Mouse (Mus musculus): Measurements from ENCODE around the gene Patz1.

- TF ChIP-seq CTCF (IDR thresholded peaks at IDR 0.05; ENCODE audit: control insufficient read depth, insufficient read depth, insufficient read length) (no peak), FOSL1 (IDR thresholded peaks at IDR 0.05; ENCODE audit: insufficient read depth, low read length, poor library complexity, severe bottlenecking) (no peak), MAX (IDR thresholded peaks at IDR 0.05) (no peak), MYOD1 (IDR thresholded peaks at IDR 0.05; ENCODE audit: control insufficient read depth, insufficient read length, low read depth) (no peak), USF1 (IDR thresholded peaks at IDR 0.05; ENCODE audit: low read depth) (no peak)
Measured at GRCm38 (mm10) chr11:3310789-3311585, 22.3 kb downstream of the Patz1 start.

Measured in C2C12 (cell line).